Mouse (Mus musculus) forebrain, embryonic 12.5 days (tissue): ENCODE measurements around the gene Tbl3. TPM values are rescaled to one million over a fixed set of nuclear protein-coding genes. Genes with fewer than 3 reads are reported as not detected.
"Not testable (repeated sequence)": the region's sequence is repeated elsewhere in the genome, so short reads cannot be mapped to it uniquely, and the experiment has no call there.

Experiments
- ATAC-seq: fragments of 200-750 bp; cut with Nextera tagmentation; 2 replicates; pipeline ENCODE4 v1.8.0; 2017; ENCODE audit warnings: moderate TSS enrichment; ENCODE audit not compliant: low FRiP score
- H3K27ac ChIP-seq: fragments of 300-500 bp; sonication (generic); 2 replicates; pipeline ENCODE4 v1.5.1; 2016; ENCODE audit warnings: mild to moderate bottlenecking
- H3K27me3 ChIP-seq: fragments of 300-500 bp; sonication (generic); 2 replicates; pipeline ENCODE4 v1.6.1; 2016; ENCODE audit warnings: mild to moderate bottlenecking
- H3K36me3 ChIP-seq: fragments of 300-500 bp; sonication (generic); replicated peaks from 2 replicates; pipeline ENCODE4 v1.6.1; 2016; ENCODE audit warnings: mild to moderate bottlenecking
- H3K4me1 ChIP-seq: fragments of 300-500 bp; sonication (generic); 2 replicates; pipeline ENCODE4 v1.6.1; 2016
- H3K4me2 ChIP-seq: fragments of 300-500 bp; sonication (generic); 2 replicates; pipeline ENCODE4 v1.6.1; 2016; ENCODE audit warnings: mild to moderate bottlenecking, moderate library complexity
- H3K4me3 ChIP-seq: fragments of 300-500 bp; sonication (generic); replicated peaks from 2 replicates; pipeline ENCODE4 v1.5.1; 2016; ENCODE audit warnings: mild to moderate bottlenecking
- H3K9ac ChIP-seq: fragments of 300-500 bp; sonication (generic); 2 replicates; pipeline ENCODE4 v1.6.1; 2016; ENCODE audit warnings: mild to moderate bottlenecking
- H3K9me3 ChIP-seq: fragments of 300-500 bp; sonication (generic); 2 replicates; pipeline ENCODE4 v1.6.1; 2016
- WGBS: fragments of 180-500 bp; shearing (Covaris S2); methylation state at CpG from one replicate; pipeline ENCODE4 v1.1.7; 2016; 5-methylcytosine and 5-hydroxymethylcytosine counted together
- polyA plus RNA-seq: library from polyadenylated mRNA; unstranded; fragments of >200 nt; fragmentation: Nextera tagmentation; extraction: Ambion mirVana; gene quantifications from 2 replicates; pipeline ENCODE4 v1.2.1, GENCODE M21; 2016

The Tbl3 gene
- polyA plus RNA-seq, 1 experiment from 2014 or later: 98.0 TPM

DNA sequence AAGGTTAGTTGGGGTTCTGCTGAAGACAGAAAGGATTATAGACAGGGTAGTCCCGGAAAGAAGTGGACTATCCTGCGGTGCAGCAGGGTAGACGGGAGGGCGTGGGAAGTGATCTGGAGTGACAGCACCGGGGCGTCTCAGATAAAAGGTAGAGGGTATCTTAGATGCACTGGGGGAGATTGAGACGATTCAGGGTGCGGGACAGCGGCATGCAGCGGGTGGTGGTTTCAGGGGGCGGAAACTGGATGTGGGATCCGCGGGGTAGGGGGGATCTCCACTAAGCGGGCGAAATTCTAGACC lies 16.4 kb upstream of the Tbl3 start:
- no peak for ATAC-seq
- Histone ChIP-seq H3K27me3 (peaks cover 6% of the 10 kb centered on the region; the same call in 1 of the 2 replicates), H3K27ac (peak overlapping the region; percentile 72), H3K4me2 (peak overlapping the region; percentile 74), H3K4me1 (peaks cover 39% of the 10 kb centered on the region), H3K4me3 (peak overlapping the region; percentile 73), H3K9ac (peak overlapping the region; percentile 87), H3K9me3 (no peaks in the 10 kb centered on the region), H3K36me3 (peaks cover 16% of the 10 kb centered on the region)
- under 1% methylated on average over 15 of the region's 15 CpGs for whole genome bisulfite sequencing

- H3K36me3 ChIP-seq: peaks cover 17% of the 10 kb centered on the region
- H3K27me3 ChIP-seq: peaks cover 6% of the 10 kb centered on the region; the same call in 1 of the 2 replicates
- peak overlapping the region; percentile 73 for H3K4me3 ChIP-seq
- peak overlapping the region; percentile 72; the same call in 1 of the 2 replicates for H3K27ac ChIP-seq
- H3K4me2 ChIP-seq: peak overlapping the region; percentile 74
- H3K9ac ChIP-seq: peak overlapping the region; percentile 87
- 3% methylated on average over 12 of the region's 12 CpGs for WGBS
- H3K4me1 ChIP-seq: peaks cover 44% of the 10 kb centered on the region
- no peaks in the 10 kb centered on the region for H3K9me3 ChIP-seq
- ATAC-seq: no peak
These were observed 15.8 kb upstream of the Tbl3 start for GRCm38 (mm10) chr17:24723122-24723880.

- Histone ChIP-seq H3K27ac (no peak overlapping the region), H3K27me3 (peaks cover 1% of the 10 kb centered on the region; the same call in 1 of the 2 replicates), H3K4me3 (peak overlapping the region; percentile 8; the same call in 1 of the 2 replicates), H3K36me3 (peaks cover 27% of the 10 kb centered on the region), H3K9ac (peak overlapping the region; percentile 12; the same call in 1 of the 2 replicates), H3K4me1 (peaks cover 46% of the 10 kb centered on the region), H3K4me2 (peak overlapping the region; percentile 17; the same call in 1 of the 2 replicates), H3K9me3 (no peaks in the 10 kb centered on the region)
- 34% methylated on average over 13 of the region's 13 CpGs for WGBS
- ATAC-seq: no peak
These were observed 14.9 kb upstream of the Tbl3 start for GRCm38 (mm10) chr17:24722220-24722924.

GRCm38 (mm10) chr17:24721383-24721955 lies 14.0 kb upstream of the Tbl3 start:
- not testable (repeated sequence) for H3K27me3 ChIP-seq, H3K9me3 ChIP-seq, ATAC-seq, H3K27ac ChIP-seq
- H3K4me1 ChIP-seq: peaks cover 46% of the 10 kb centered on the region
- peaks cover 28% of the 10 kb centered on the region for H3K36me3 ChIP-seq
- peak overlapping the region; percentile 56 for H3K9ac ChIP-seq
- WGBS: 65% methylated on average over 7 of the region's 7 CpGs
- H3K4me2 ChIP-seq: peak overlapping the region; percentile 84
- H3K4me3 ChIP-seq: peak overlapping the region; percentile 87

- peak overlapping the region; percentile 84 for H3K4me2 ChIP-seq
- H3K9ac ChIP-seq: peak overlapping the region; percentile 89
- peak overlapping the region; percentile 87 for H3K4me3 ChIP-seq
- 0% methylated on average over 11 of the region's 11 CpGs for WGBS
- ATAC-seq, H3K27me3 ChIP-seq, H3K27ac ChIP-seq, H3K9me3 ChIP-seq: not testable (repeated sequence)
- peaks cover 37% of the 10 kb centered on the region for H3K36me3 ChIP-seq
- H3K4me1 ChIP-seq: peaks cover 46% of the 10 kb centered on the region
These were observed 13.2 kb upstream of the Tbl3 start for GRCm38 (mm10) chr17:24720616-24721015.

DNA sequence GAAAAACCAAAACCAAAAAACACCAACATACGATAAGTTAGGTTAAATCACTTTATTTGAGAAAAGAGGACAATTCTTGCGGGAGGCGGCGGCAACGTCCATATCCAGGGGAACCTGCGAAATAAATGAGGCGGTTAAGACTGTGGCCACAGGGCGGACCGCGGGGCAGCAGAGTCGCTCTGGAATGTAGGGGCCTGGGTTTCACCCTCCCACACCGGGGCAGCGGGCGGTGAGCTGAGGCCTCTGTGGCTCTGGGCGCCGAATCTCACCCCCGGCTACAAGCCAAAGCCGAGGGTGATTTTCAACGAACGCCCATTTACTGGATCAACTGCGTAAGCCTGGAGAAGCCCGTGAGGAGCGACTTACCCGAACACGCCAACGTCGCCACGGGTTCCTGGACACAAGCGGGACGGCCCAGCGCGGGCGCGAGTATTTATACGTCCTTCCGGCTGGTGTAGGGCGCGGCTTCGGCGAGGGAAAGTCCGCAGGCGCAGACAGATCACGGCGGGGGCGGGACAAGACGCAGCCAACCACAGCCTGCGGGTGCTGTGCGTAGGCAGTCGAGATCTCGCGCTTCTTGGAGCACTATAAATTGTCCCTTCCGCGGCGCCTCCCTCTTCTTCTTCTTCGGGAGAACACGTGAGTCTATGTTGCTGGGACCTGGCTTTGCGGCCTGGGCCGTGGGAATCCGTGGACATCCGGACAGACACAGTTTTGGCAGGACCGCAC lies 12.2 kb upstream of the Tbl3 start:
- H3K36me3 ChIP-seq: peaks cover 38% of the 10 kb centered on the region
- H3K27ac ChIP-seq: peak overlapping the region; percentile 90
- under 1% methylated on average over 61 of the region's 61 CpGs for WGBS
- peak overlapping the region; percentile 89 for H3K9ac ChIP-seq
- H3K4me1 ChIP-seq: peaks cover 46% of the 10 kb centered on the region
- H3K9me3 ChIP-seq: no peaks in the 10 kb centered on the region
- peak; percentile 98 for ATAC-seq
- H3K27me3 ChIP-seq: no peaks in the 10 kb centered on the region
- peak overlapping the region; percentile 87 for H3K4me3 ChIP-seq
- peak overlapping the region; percentile 84 for H3K4me2 ChIP-seq

DNA sequence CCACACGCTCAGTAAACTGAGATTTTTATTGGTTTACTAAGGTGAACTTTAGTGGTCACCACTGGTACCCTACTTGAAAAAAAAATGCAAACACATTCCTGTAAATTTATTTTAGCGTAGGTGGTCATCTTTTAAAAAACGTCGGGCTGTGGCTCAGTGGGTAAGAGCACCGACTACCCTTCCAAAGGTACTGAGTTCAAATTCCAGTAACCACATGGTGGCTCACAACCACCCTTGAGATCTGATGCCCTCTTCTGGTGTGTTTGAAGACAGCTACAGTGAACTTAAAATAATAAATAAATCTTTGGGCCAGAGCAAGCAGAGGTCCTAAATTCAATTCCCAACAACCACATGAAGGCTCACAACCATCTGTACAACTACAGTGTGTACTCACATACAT lies 11.5 kb upstream of the Tbl3 start:
- H3K27ac ChIP-seq, H3K9me3 ChIP-seq, H3K27me3 ChIP-seq, ATAC-seq: not testable (repeated sequence)
- H3K9ac ChIP-seq: peak overlapping the region; percentile 89
- peaks cover 43% of the 10 kb centered on the region for H3K4me1 ChIP-seq
- 72% methylated on average over 5 of the region's 5 CpGs for WGBS
- H3K4me2 ChIP-seq: peak overlapping the region; percentile 70
- H3K4me3 ChIP-seq: peak overlapping the region; percentile 87
- peaks cover 38% of the 10 kb centered on the region for H3K36me3 ChIP-seq

- no peak within 1 kb of the TSS for H3K27ac ChIP-seq
These were observed 10.5 kb upstream of the Tbl3 start, which contains the start of the genes Rnf151 and Rps2 for GRCm38 (mm10) chr17:24717943-24718342. TSS of gene Rnf151 (minus strand) at chr17:24718063. TSS of gene Rps2 (plus strand) at chr17:24718116.

GRCm38 (mm10) chr17:24716166-24716682 lies 8.8 kb upstream of the Tbl3 start:
- Histone ChIP-seq H3K4me3 (no peak overlapping the region), H3K9me3 (no peaks in the 10 kb centered on the region), H3K27me3 (no peaks in the 10 kb centered on the region), H3K36me3 (peaks cover 24% of the 10 kb centered on the region), H3K9ac (no peak overlapping the region), H3K4me2 (no peak overlapping the region), H3K4me1 (peaks cover 17% of the 10 kb centered on the region), H3K27ac (no peak overlapping the region)
- 98% methylated on average over 15 of the region's 15 CpGs for WGBS
- ATAC-seq: no peak

More at GRCm38 (mm10) chr17:24717943-24718342, 10.5 kb upstream of the Tbl3 start, which contains the start of the genes Rnf151 and Rps2:
- peak within 1 kb of the TSS; percentile 89; the same call in 1 of the 2 replicates for H3K9ac ChIP-seq
- H3K4me3 ChIP-seq: peak within 1 kb of the TSS; percentile 87
- H3K9me3 ChIP-seq: no peaks in the 10 kb centered on the region
- no peak for ATAC-seq
- peaks cover 34% of the 10 kb centered on the region for H3K4me1 ChIP-seq
- no peaks in the 10 kb centered on the region for H3K27me3 ChIP-seq
- peak within 1 kb of the TSS; percentile 70 for H3K4me2 ChIP-seq
- WGBS: 81% methylated on average over 4 of the region's 4 CpGs
- H3K36me3 ChIP-seq: peaks cover 38% of the 10 kb centered on the region

DNA sequence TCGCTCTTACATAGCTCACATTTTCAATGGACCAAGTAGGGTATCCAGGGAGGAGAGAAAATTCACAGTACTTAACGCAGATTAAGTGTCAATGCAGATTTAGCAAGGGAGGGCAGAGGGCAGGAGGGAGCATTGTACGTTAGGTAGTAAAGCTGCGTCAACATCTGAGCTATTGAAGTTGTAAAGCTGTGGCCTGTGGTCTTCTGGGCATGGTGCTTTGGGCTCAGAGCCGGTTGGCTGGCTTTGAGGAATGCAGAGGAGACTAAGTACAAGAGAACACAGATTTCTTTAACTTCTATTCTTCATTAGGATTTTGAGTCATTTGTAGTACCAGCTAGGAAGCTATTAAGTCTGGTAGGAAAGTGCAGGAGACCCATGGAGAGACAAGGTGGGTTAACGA lies 8.1 kb upstream of the Tbl3 start:
- no peak for ATAC-seq
- no peak overlapping the region for H3K27ac ChIP-seq

GRCm38 (mm10) chr17:24708646-24709045 lies 1.2 kb upstream of the Tbl3 start:
- H3K4me1 ChIP-seq: peaks cover 17% of the 10 kb centered on the region
- no peak overlapping the region; the same call in 1 of the 2 replicates for H3K4me2 ChIP-seq
- 33% methylated on average over 2 of the region's 2 CpGs for WGBS
- no peak overlapping the region for H3K27ac ChIP-seq
- H3K4me3 ChIP-seq: no peak overlapping the region
- ATAC-seq: no peak
- H3K9ac ChIP-seq: no peak overlapping the region
- no peaks in the 10 kb centered on the region for H3K9me3 ChIP-seq
- H3K36me3 ChIP-seq: peaks cover 19% of the 10 kb centered on the region
- H3K27me3 ChIP-seq: no peaks in the 10 kb centered on the region

More for the DNA sequence above, 8.1 kb upstream of the Tbl3 start:
- peaks cover 13% of the 10 kb centered on the region for H3K4me1 ChIP-seq
- no peak overlapping the region for H3K4me2 ChIP-seq
- no peaks in the 10 kb centered on the region for H3K27me3 ChIP-seq
- H3K4me3 ChIP-seq: no peak overlapping the region
- peaks cover 22% of the 10 kb centered on the region for H3K36me3 ChIP-seq
- no peak overlapping the region for H3K9ac ChIP-seq
- no peaks in the 10 kb centered on the region for H3K9me3 ChIP-seq
- 43% methylated on average over 6 of the region's 6 CpGs for WGBS
